Mouse (Mus musculus): ENCODE data around the gene Gm5615.

Gm5615 gene

GRCm38 (mm10) chr9:36541863-36542262, at the start of gene Gm5615:
Gene Gm5615 (minus strand): TSS chr9:36541963.
- no peak for DNase-seq (ENCODE audit: low spot score in 2 of 2)

DNA sequence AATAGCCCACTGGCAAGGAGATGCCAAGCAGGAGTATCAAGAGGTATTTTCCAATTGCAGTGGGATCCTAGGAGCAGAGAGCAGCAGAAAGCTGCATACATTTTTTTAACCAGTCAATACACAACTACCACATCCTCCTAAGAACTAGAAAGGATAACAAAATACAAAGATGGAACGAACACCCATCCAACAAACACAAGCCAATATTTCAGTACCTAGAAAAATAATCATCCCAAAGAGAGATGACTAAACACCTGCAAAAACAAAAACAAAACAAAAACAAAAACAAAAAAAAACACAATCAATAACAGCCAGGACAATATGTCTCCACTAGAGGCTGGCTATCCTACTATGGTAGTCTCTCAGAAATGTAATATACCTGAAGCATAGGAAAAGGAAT, 40.8 kb upstream of the Gm5615 start, which contains the start of gene Gm17689:
TSS of gene Gm17689 (minus strand) at position 101 of the 400 bp plus-strand sequence.
- no peak for DNase-seq (ENCODE audit: low spot score in 2 of 2)

DNA sequence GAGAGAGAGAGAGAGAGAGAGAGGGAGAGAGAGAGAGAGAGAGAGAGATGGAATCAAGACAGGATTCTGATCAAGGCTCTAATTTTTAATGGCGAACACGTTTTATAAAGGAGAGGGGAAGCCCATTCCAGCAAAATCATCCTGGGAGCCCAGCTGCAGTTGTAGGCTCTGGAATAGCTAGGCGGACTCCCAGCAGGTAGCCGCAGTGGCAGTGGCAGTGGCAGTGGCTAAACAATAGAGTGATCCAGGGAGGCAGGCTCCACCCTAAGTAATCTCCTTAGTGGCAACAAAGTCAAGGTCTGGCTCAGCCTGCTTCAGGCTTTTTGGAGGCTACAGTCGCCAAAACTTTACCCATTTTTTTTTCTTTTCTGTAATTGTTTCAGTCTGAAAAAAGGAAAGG, 37.6 kb downstream of the Gm5615 start:
- DNase-seq (ENCODE audit: low spot score in 2 of 2): no peak

- no peak for DNase-seq (ENCODE audit: low spot score in 2 of 2)
Measured at GRCm38 (mm10) chr9:36495824-36496223, 45.9 kb downstream of the Gm5615 start.

GRCm38 (mm10) chr9:36494501-36495220, 47.1 kb downstream of the Gm5615 start:
- DNase-seq (ENCODE audit: low spot score in 2 of 2): no peak

All from cerebellum, postnatal 4 days (tissue).